Mouse (Mus musculus) liver, embryonic 13.5 days (tissue): ENCODE results near the gene Adamts2. TPM values are rescaled to one million over a fixed set of nuclear protein-coding genes. Genes with fewer than 3 reads are reported as not detected.

Source experiments
- ATAC-seq: fragments of 200-750 bp; cut with Nextera tagmentation; 2 replicates; pipeline ENCODE4 v1.8.0; 2017; ENCODE audit warnings: low read depth, mild to moderate bottlenecking, moderate number of reproducible peaks, moderate library complexity
- DNase-seq: peaks from one replicate; pipeline ENCODE4 v3.0.0; 2022
- H3K27ac ChIP-seq: fragments of 300-500 bp; sonication (generic); 2 replicates; pipeline ENCODE4 v1.5.1; 2015; ENCODE audit warnings: moderate library complexity, mild to moderate bottlenecking, inconsistent platforms
- H3K27me3 ChIP-seq: fragments of 300-500 bp; sonication (generic); 2 replicates; pipeline ENCODE4 v1.6.1; 2015; ENCODE audit warnings: mild to moderate bottlenecking, inconsistent platforms
- H3K36me3 ChIP-seq: fragments of 300-500 bp; sonication (generic); 2 replicates; pipeline ENCODE4 v1.6.1; 2015; ENCODE audit warnings: mild to moderate bottlenecking, inconsistent platforms
- H3K4me1 ChIP-seq: fragments of 300-500 bp; sonication (generic); replicated peaks from 2 replicates; pipeline ENCODE4 v1.6.1; 2015; ENCODE audit warnings: inconsistent platforms
- H3K4me2 ChIP-seq: fragments of 300-500 bp; sonication (generic); 2 replicates; pipeline ENCODE4 v1.6.1; 2015; ENCODE audit warnings: inconsistent platforms, mild to moderate bottlenecking, moderate library complexity
- H3K4me3 ChIP-seq: fragments of 300-500 bp; sonication (generic); replicated peaks from 2 replicates; pipeline ENCODE4 v1.5.1; 2015; ENCODE audit warnings: mild to moderate bottlenecking, inconsistent platforms
- H3K9ac ChIP-seq: fragments of 300-500 bp; sonication (generic); 2 replicates; pipeline ENCODE4 v1.6.1; 2015; ENCODE audit warnings: mild to moderate bottlenecking, inconsistent platforms
- H3K9me3 ChIP-seq: fragments of 300-500 bp; sonication (generic); replicated peaks from 2 replicates; pipeline ENCODE4 v1.6.1; 2016; ENCODE audit warnings: inconsistent platforms
- WGBS: fragments of 180-500 bp; shearing (Covaris S2); methylation state at CpG from one replicate; pipeline ENCODE4 v1.1.7; 2015; ENCODE audit not compliant: insufficient replicate concordance; 5-methylcytosine and 5-hydroxymethylcytosine counted together
- polyA plus RNA-seq: library from polyadenylated mRNA; unstranded; fragments of >200 nt; fragmentation: Nextera tagmentation; extraction: Ambion mirVana; gene quantifications from 2 replicates; pipeline ENCODE4 v1.2.1, GENCODE M21; 2015

Adamts2 gene
- polyA plus RNA-seq, 1 experiment from 2014 or later, result 1.4 TPM

DNA sequence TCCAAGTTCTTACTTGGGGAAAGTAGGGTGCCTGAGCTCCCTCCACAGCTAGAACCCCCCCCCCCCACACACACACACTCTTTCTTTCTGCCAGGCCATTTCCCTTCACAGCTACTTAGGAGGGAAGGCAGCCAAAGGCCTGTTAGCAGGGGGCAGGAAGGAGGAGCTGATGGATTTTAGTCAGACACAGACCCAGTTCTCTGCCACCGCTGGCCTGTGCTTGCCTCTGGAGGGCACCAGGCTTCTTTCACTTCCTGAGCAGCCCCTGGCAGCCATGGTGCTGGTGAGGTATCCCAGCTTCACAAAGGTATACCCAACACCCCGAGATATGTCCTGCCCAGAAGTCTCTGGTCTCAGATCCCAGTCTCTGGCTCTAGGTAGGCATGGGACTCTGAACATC is 22.4 kb downstream of the Adamts2 start:
- ATAC-seq (no peak), DNase-seq (no peak)
- Histone ChIP-seq H3K4me1 (no peaks in the 10 kb centered on the region), H3K9ac (no peak overlapping the region), H3K9me3 (no peaks in the 10 kb centered on the region), H3K4me3 (no peak overlapping the region), H3K36me3 (no peaks in the 10 kb centered on the region), H3K27me3 (no peaks in the 10 kb centered on the region), H3K27ac (no peak overlapping the region), H3K4me2 (no peak overlapping the region)
- 23% methylated on average over 2 of the region's 2 CpGs for WGBS

DNA sequence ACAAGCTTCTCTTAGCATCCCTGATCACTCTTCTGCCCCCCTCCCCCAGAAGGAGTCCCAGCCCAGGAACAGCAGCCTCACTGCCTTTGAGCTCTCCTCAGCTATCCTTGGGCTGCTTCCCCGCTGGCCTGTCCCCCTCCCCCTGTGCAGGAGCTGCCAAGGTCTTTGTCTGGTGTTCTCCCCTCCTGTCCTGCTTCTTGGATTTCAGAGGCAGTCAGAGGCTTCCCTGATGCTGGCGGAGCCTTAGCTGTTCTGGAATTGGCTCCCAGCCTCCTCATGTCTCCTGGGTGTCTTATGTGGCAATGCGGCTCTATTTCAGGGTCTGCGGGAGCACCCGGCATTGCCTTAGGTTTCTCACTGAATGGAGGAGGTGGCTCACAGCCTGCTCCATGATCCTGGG is 22.8 kb downstream of the Adamts2 start:
- no peak for DNase-seq

DNA sequence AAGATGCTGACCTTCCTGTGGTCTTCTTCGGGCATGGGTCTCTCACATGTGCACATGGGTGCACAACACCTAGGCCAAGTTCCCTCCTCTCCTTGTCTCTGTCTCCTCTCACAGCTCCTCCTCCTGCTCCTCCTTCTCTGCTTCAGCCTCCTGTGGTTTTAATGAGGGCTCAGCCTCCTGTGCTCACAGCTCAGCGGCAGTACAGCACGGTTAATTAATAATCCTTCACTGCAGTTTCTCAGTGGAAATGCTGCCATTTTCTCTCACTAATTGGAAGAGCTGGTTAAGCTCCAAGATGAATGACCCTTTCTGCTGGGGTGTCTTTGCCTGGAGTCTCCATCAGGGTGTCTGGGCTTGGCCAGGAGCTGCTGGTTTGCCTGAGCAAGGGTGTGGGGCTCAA is 27.0 kb downstream of the Adamts2 start:
- Histone ChIP-seq H3K36me3 (no peaks in the 10 kb centered on the region), H3K4me1 (no peaks in the 10 kb centered on the region), H3K27me3 (no peaks in the 10 kb centered on the region), H3K9me3 (no peaks in the 10 kb centered on the region), H3K9ac (no peak overlapping the region), H3K27ac (no peak overlapping the region), H3K4me3 (no peak overlapping the region), H3K4me2 (no peak overlapping the region)
- 53% methylated on average over 3 of the region's 3 CpGs for WGBS
- no peak for ATAC-seq
- no peak for DNase-seq

More for the DNA sequence above, 22.8 kb downstream of the Adamts2 start:
- H3K9me3 ChIP-seq, result no peaks in the 10 kb centered on the region
- H3K27me3 ChIP-seq, result no peaks in the 10 kb centered on the region
- 61% methylated on average over 5 of the region's 5 CpGs for WGBS
- H3K9ac ChIP-seq, result no peak overlapping the region
- no peak overlapping the region for H3K4me3 ChIP-seq
- H3K36me3 ChIP-seq, result no peaks in the 10 kb centered on the region
- no peak for ATAC-seq
- H3K27ac ChIP-seq, result no peak overlapping the region
- H3K4me2 ChIP-seq, result no peak overlapping the region
- no peaks in the 10 kb centered on the region for H3K4me1 ChIP-seq

DNA sequence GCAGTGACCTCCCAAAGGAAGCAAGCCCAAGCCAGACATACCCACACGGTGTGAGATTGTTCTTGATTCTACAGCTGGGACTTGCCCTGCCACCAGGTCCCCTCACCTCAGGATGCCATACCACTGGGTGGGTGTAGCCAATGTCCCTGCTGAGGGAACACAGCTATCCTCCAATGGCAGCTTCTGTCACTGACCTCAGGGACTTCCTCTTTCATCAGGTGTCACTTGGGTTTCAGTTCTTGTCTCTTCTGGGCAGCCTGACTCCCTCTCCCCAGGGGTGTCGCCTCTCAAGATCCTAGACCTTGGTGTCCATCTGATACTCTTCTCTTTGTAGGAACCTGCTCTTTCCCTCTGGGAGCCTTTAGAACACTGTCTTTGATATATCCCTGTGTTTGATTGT is 28.6 kb downstream of the Adamts2 start:
- no peaks in the 10 kb centered on the region for H3K4me1 ChIP-seq
- H3K4me2 ChIP-seq, result no peak overlapping the region
- no peak overlapping the region for H3K9ac ChIP-seq
- WGBS, result 40% methylated on average over 2 of the region's 2 CpGs
- no peaks in the 10 kb centered on the region for H3K9me3 ChIP-seq
- no peaks in the 10 kb centered on the region for H3K36me3 ChIP-seq
- DNase-seq, result no peak
- no peaks in the 10 kb centered on the region for H3K27me3 ChIP-seq
- H3K4me3 ChIP-seq, result no peak overlapping the region
- ATAC-seq, result no peak
- H3K27ac ChIP-seq, result no peak overlapping the region

DNA sequence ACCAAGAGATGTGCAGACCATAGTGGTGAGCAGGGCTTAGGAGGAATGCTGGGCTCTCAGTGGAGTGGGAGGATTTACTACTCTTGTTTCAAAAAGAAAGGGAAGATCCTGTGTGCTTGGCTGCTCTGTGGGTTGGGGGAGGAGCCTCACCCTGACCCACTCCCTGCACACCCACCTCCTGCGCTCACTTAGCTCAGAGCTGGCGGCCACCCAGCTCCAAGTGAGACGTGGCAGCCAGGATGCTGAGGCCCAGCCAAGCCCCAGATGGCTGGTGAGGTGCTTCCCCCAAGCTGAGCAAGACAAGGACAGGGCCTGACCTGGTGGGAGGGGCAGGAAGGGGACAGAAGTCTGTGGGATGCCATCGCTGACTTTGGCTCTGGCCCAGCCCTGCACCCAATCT is 30.4 kb downstream of the Adamts2 start:
- Histone ChIP-seq H3K4me3 (no peak overlapping the region), H3K36me3 (no peaks in the 10 kb centered on the region), H3K9ac (no peak overlapping the region), H3K4me1 (no peaks in the 10 kb centered on the region), H3K27me3 (no peaks in the 10 kb centered on the region), H3K27ac (no peak overlapping the region), H3K9me3 (no peaks in the 10 kb centered on the region), H3K4me2 (no peak overlapping the region)
- DNase-seq (no peak), ATAC-seq (no peak)
- 19% methylated on average over 4 of the region's 4 CpGs for WGBS

DNA sequence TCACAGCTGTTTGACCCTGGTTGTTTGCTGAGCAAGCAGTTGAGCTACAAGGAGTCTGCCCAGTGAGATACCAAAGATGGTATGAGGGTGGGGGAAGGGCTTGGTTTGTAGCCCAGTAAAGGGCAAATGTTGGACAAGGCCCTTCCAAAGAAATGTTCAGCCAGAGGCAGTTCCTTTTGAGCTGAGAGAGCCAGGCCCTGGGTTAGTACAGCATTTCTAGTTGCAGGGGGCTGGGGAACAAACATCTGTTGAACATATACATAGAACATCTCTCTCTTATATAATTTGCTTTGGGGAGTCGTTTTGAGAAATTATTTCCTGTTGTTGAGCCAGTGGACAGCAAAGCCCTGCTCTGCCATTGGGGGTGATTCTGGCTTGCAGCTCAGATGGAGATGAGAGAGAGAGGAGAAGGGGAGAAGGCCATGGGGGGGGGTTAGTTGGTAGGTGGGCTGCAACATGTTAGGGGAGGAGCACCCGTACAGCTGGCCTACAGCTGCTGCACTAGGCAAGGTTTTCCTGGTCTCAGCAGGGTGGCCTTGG is 33.2 kb downstream of the Adamts2 start:
- no peak overlapping the region for H3K4me2 ChIP-seq
- WGBS, result 62% methylated on average over 2 of the region's 2 CpGs
- H3K4me3 ChIP-seq, result no peak overlapping the region
- no peak overlapping the region for H3K27ac ChIP-seq
- H3K9ac ChIP-seq, result no peak overlapping the region
- no peak for ATAC-seq
- DNase-seq, result no peak
- no peaks in the 10 kb centered on the region for H3K36me3 ChIP-seq
- H3K27me3 ChIP-seq, result no peaks in the 10 kb centered on the region
- no peaks in the 10 kb centered on the region for H3K9me3 ChIP-seq
- H3K4me1 ChIP-seq, result no peaks in the 10 kb centered on the region

GRCm38 (mm10) chr11:50637026-50637425 is 35.1 kb downstream of the Adamts2 start:
- ATAC-seq, result no peak
- H3K9ac ChIP-seq, result no peak overlapping the region
- no peak overlapping the region for H3K4me2 ChIP-seq
- H3K36me3 ChIP-seq, result no peaks in the 10 kb centered on the region
- no peaks in the 10 kb centered on the region for H3K4me1 ChIP-seq
- no peak overlapping the region for H3K4me3 ChIP-seq
- H3K9me3 ChIP-seq, result no peaks in the 10 kb centered on the region
- no peaks in the 10 kb centered on the region for H3K27me3 ChIP-seq
- no peak overlapping the region for H3K27ac ChIP-seq
- WGBS, result 81% methylated on average over 11 of the region's 11 CpGs
- no peak for DNase-seq

DNA sequence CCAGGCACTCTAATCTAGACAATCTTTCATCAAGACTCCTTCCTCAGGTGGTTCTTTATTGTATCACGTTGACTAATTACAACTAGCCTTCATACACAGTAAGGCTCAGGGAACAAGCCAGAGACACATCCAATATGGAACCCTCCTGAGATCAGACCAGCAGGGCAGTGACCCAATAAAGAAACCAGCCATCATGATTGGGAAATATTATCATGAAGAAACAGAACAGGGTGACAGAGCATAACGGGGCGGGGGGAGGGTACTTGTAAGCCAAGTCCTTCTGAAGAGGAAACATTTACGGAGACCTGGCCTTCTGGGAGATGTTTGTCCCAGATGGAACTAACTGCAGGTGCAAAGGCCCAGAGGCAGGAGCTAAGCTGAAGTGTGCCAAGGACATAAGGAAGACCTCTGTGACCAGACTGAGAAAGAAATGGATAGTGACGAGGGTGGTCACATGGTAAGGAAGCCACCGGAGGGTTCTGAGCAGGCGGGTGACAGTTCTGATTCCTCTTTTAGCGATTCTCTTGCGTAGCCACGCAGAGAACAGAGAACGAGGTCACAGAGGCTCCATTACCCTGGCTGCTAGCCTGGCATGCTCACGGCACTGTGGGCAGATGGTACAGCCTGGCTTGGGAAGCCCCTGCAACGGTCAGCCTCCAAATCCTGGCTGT is 36.4 kb downstream of the Adamts2 start:
- Histone ChIP-seq H3K9me3 (no peaks in the 10 kb centered on the region), H3K9ac (no peak overlapping the region), H3K27ac (no peak overlapping the region), H3K4me3 (no peak overlapping the region), H3K4me2 (no peak overlapping the region), H3K36me3 (no peaks in the 10 kb centered on the region), H3K4me1 (no peaks in the 10 kb centered on the region), H3K27me3 (no peaks in the 10 kb centered on the region)
- WGBS, result 72% methylated on average over 13 of the region's 13 CpGs
- DNase-seq (no peak), ATAC-seq (no peak)

- no peak overlapping the region for H3K27ac ChIP-seq
- no peak for ATAC-seq
- H3K36me3 ChIP-seq, result no peaks in the 10 kb centered on the region
- WGBS, result 70% methylated on average over 3 of the region's 3 CpGs
- no peaks in the 10 kb centered on the region for H3K9me3 ChIP-seq
- no peaks in the 10 kb centered on the region for H3K4me1 ChIP-seq
- H3K4me2 ChIP-seq, result no peak overlapping the region
- H3K4me3 ChIP-seq, result no peak overlapping the region
- H3K27me3 ChIP-seq, result no peaks in the 10 kb centered on the region
- H3K9ac ChIP-seq, result no peak overlapping the region
- DNase-seq, result no peak
These were observed 37.0 kb downstream of the Adamts2 start for GRCm38 (mm10) chr11:50638868-50639220.

DNA sequence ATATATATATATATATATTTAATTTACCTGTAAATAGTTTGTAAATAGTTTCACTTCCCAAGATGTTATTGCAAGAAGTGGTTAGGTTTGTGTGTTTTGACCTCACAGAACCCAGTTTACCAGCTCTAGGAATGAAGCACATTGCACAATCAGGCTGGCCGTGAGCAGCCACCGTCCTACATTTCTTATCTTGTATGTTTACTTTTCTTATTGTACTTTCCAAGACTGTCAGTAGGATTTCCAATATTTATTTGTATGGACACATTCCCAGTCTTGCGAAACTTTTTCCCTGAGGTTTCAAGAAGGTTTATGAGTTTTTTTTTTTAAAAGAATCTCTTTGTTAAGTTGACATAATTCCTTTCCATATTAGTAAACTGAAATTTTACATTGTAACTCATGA is 40.7 kb downstream of the Adamts2 start:
- Histone ChIP-seq H3K4me3 (no peak overlapping the region), H3K4me2 (no peak overlapping the region), H3K27ac (no peak overlapping the region), H3K27me3 (no peaks in the 10 kb centered on the region), H3K36me3 (no peaks in the 10 kb centered on the region), H3K9ac (no peak overlapping the region), H3K4me1 (no peaks in the 10 kb centered on the region), H3K9me3 (no peaks in the 10 kb centered on the region)
- ATAC-seq (no peak), DNase-seq (no peak)
- 53% methylated on average over 3 of the region's 3 CpGs for WGBS

DNA sequence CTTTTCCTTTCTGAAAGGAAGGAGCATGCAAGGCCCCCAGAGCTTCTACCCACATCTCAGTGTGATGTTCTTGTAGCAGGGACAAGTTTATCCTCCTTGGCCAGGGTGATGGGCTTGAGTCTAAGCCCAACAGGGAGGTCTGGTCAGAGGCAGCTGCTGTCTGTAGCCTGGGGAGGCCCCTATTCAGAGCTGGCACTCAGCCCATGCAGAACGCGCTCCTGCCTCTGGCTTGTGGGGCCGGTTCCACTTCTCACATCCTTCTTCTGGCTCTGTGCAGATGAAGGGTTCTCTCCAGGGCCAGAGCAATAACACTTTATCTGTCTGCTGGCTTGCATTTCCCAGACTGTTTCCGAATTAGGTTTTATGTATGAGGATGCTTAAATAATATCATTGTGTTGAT is 44.3 kb downstream of the Adamts2 start:
- Histone ChIP-seq H3K4me1 (no peaks in the 10 kb centered on the region), H3K9ac (no peak overlapping the region), H3K9me3 (no peaks in the 10 kb centered on the region), H3K27ac (no peak overlapping the region), H3K27me3 (no peaks in the 10 kb centered on the region), H3K4me3 (no peak overlapping the region), H3K4me2 (no peak overlapping the region), H3K36me3 (no peaks in the 10 kb centered on the region)
- ATAC-seq (no peak), DNase-seq (no peak)
- 76% methylated on average over 4 of the region's 4 CpGs for WGBS

- ATAC-seq, result no peak
- WGBS, result 55% methylated on average over 4 of the region's 4 CpGs
These were observed 46.4 kb downstream of the Adamts2 start for GRCm38 (mm10) chr11:50648143-50648807.

More at GRCm38 (mm10) chr11:50648143-50648807, 46.4 kb downstream of the Adamts2 start:
- H3K36me3 ChIP-seq, result no peaks in the 10 kb centered on the region
- no peak overlapping the region for H3K9ac ChIP-seq
- H3K9me3 ChIP-seq, result no peaks in the 10 kb centered on the region
- no peak for DNase-seq
- H3K27me3 ChIP-seq, result no peaks in the 10 kb centered on the region
- H3K4me3 ChIP-seq, result no peak overlapping the region
- no peaks in the 10 kb centered on the region for H3K4me1 ChIP-seq
- no peak overlapping the region for H3K27ac ChIP-seq
- H3K4me2 ChIP-seq, result no peak overlapping the region
